Mouse (Mus musculus) layer of hippocampus, adult 18-20 months (tissue): Measurements from ENCODE around the gene Tmem127. TPM values are rescaled to one million over a fixed set of nuclear protein-coding genes. Genes with fewer than 3 reads are reported as not detected.
"Not testable (repeated sequence)": the region's sequence is repeated elsewhere in the genome, so short reads cannot be mapped to it uniquely, and the experiment has no call there.

ENCODE experiments used
- DNase-seq, 2 experiments: peaks; one replicate each; pipeline ENCODE4 v3.0.0; 2022; ENCODE audit warnings: low spot score in 2 of 2
- long read RNA-seq: library from polyadenylated mRNA; stranded (forward); transcript quantifications from one replicate; pipeline ENCODE4 v2.0.0, GENCODE M21; 2021
- total RNA-seq, 2 experiments: library from RNA; stranded (reverse); gene quantifications; 2 replicates each; pipeline ENCODE4 v1.2.3; 2021

The Tmem127 gene
- 10 to 100 TPM; 73.5 to 75.8 TPM for total RNA-seq
- long read RNA-seq, full-length matches to known transcripts = 23 of 77 reads
- long read RNA-seq, partial matches to known transcripts = 18 of 77 reads
- long read RNA-seq, other reads (novel, unspliced or antisense) = 36 of 77 reads

GRCm38 (mm10) chr2:127247592-127248333, at the start of gene Tmem127, which contains the start of gene Ciao1:
Tmem127 (plus strand) TSS chr2:127247908.
Ciao1 (minus strand) TSS chr2:127247816.
- DNase-seq = peak; percentile 97 to 98

GRCm38 (mm10) chr2:127204932-127205331, 42.8 kb upstream of the Tmem127 start:
- peak; percentile 19 to 80 for DNase-seq

GRCm38 (mm10) chr2:127205936-127206335, 41.8 kb upstream of the Tmem127 start:
- not testable (repeated sequence) for DNase-seq

GRCm38 (mm10) chr2:127206916-127207315, 40.8 kb upstream of the Tmem127 start:
- DNase-seq = no peak

- DNase-seq = peak; percentile 91 to 97
Measured at GRCm38 (mm10) chr2:127207547-127208451, 39.9 kb upstream of the Tmem127 start, which contains the start of the genes 1810024B03Rik and Snrnp200. 1810024B03Rik (minus strand) TSS chr2:127208280. Snrnp200 (plus strand) TSS chr2:127208386.

- no peak for DNase-seq
Measured at GRCm38 (mm10) chr2:127208452-127208769, 39.3 kb upstream of the Tmem127 start.

- no peak for DNase-seq
Measured at GRCm38 (mm10) chr2:127210701-127211100, 37.0 kb upstream of the Tmem127 start.

- no peak for DNase-seq
Measured at GRCm38 (mm10) chr2:127217746-127218145, 30.0 kb upstream of the Tmem127 start.

GRCm38 (mm10) chr2:127225261-127225660, 22.4 kb upstream of the Tmem127 start:
- no peak for DNase-seq

GRCm38 (mm10) chr2:127237897-127238610, 9.7 kb upstream of the Tmem127 start:
- DNase-seq = no peak

GRCm38 (mm10) chr2:127240065-127240464, 7.6 kb upstream of the Tmem127 start:
- DNase-seq = no peak

GRCm38 (mm10) chr2:127248334-127249004, 761 bp downstream of the Tmem127 start:
- DNase-seq = peak; percentile 27 to 32

- DNase-seq = no peak
Measured at GRCm38 (mm10) chr2:127250291-127251008, 2.7 kb downstream of the Tmem127 start.

GRCm38 (mm10) chr2:127251457-127251856, 3.7 kb downstream of the Tmem127 start:
- no peak for DNase-seq

- no peak for DNase-seq
Measured at GRCm38 (mm10) chr2:127251880-127252527, 4.3 kb downstream of the Tmem127 start.

- DNase-seq = no peak
Measured at GRCm38 (mm10) chr2:127252787-127253186, 5.1 kb downstream of the Tmem127 start.

- no peak for DNase-seq
Measured at GRCm38 (mm10) chr2:127254604-127255134, 7.0 kb downstream of the Tmem127 start.

GRCm38 (mm10) chr2:127255294-127255693, 7.6 kb downstream of the Tmem127 start:
- no peak for DNase-seq

- DNase-seq = peak; percentile 28 to 50
Measured at GRCm38 (mm10) chr2:127259340-127259739, 11.6 kb downstream of the Tmem127 start.
